ENCODE assay signal across 11 mouse cellular contexts in the genomic region with DNA sequence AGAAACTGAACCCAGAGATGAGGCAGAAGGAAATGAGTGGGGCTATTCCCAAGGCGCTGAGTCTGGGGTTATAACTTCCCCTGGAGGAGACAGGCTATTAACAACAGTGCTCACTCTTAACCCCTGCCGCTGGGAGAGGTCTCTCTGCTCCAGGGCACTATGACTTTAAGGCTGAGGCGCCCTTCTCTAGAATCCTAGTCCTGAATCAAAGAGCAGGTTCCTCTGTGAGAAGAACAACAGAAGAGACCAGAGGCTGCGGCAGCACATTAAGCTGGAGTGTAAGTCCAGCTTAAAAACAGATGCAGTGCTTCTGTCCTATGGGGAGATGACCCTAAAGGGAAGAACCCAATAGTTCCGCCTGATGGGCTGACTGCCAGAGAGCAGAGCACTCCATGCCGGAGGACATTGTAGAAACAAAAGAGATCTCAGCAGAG.
DNase-seq lines count a peak whose midpoint lies in the region; ATAC-seq lines count a peak whose summit lies in the region.
"Had no signal": no experiment of that assay in that cellular context is flagged by ENCODE, and none has a peak within 500 bp of the region (broad histone marks: within the 10 kb centered on the region; RNA-seq: fewer than 3 reads in every experiment).

No protein-coding gene starts in this region.

- H3K27me3 ChIP-seq in hindbrain, embryonic 10.5 days (ENCODE audit: insufficient read depth, poor library complexity, severe bottlenecking) = no peaks in the 10 kb centered on the region
- H3K27me3 ChIP-seq in hindbrain, embryonic 11.5 days (ENCODE audit: control insufficient read depth, insufficient read depth, low read length) = no peaks in the 10 kb centered on the region
- H3K27me3 ChIP-seq in kidney, embryonic 16.5 days (ENCODE audit: insufficient read depth, low read length) = no peaks in the 10 kb centered on the region
- no peaks in the 10 kb centered on the region for H3K27me3 ChIP-seq in stomach, embryonic 16.5 days (ENCODE audit: control insufficient read depth, insufficient read depth, low read length)
- H3K27me3 ChIP-seq: CH12.LX had no signal

- no peak overlapping the region for H3K9ac ChIP-seq in hindbrain, embryonic 11.5 days (ENCODE audit: low read depth, low read length)
- peak overlapping the region; percentile 9; the same call in 1 of the 2 replicates for H3K9ac ChIP-seq in kidney, embryonic 16.5 days (replicated peaks; ENCODE audit: low read length)
- peak overlapping the region; percentile 21 for H3K9ac ChIP-seq in stomach, embryonic 16.5 days (ENCODE audit: low read length)
- H3K9ac ChIP-seq: liver, embryonic 14.5 days had no signal

- ATAC-seq in hindbrain, embryonic 11.5 days (ENCODE audit: low FRiP score) = no peak
- ATAC-seq in kidney, embryonic 16.5 days (ENCODE audit: low FRiP score, low TSS enrichment) = 0 out of 2 replicates have a peak, but pooled peaks have one; percentile 27
- ATAC-seq in stomach, embryonic 16.5 days (ENCODE audit: insufficient read depth, low FRiP score) = peak; percentile 50

- H3K27ac ChIP-seq in hindbrain, embryonic 10.5 days = peak overlapping the region; percentile 69
- no peak overlapping the region for H3K27ac ChIP-seq in hindbrain, embryonic 11.5 days (ENCODE audit: low read depth, low read length)
- peak overlapping the region; percentile 4; the same call in 1 of the 2 replicates for H3K27ac ChIP-seq in kidney, embryonic 16.5 days (ENCODE audit: low read length)
- peak overlapping the region; percentile 38; the same call in 1 of the 2 replicates for H3K27ac ChIP-seq in stomach, embryonic 16.5 days (ENCODE audit: low read length)
- H3K27ac ChIP-seq: liver, embryonic 14.5 days had no signal

- H3K4me3 ChIP-seq in hindbrain, embryonic 10.5 days = no peak overlapping the region
- no peak overlapping the region for H3K4me3 ChIP-seq in hindbrain, embryonic 11.5 days (ENCODE audit: low read depth, low read length)
- H3K4me3 ChIP-seq in kidney, embryonic 16.5 days (ENCODE audit: low read length) = no peak overlapping the region
- no peak overlapping the region for H3K4me3 ChIP-seq in stomach, embryonic 16.5 days (replicated peaks; ENCODE audit: low read length)

- H3K36me3 ChIP-seq in hindbrain, embryonic 10.5 days = no peaks in the 10 kb centered on the region
- no peaks in the 10 kb centered on the region for H3K36me3 ChIP-seq in hindbrain, embryonic 11.5 days (ENCODE audit: control insufficient read depth, insufficient read depth, low read length)
- H3K36me3 ChIP-seq in kidney, embryonic 16.5 days (ENCODE audit: insufficient read depth, low read length) = no peaks in the 10 kb centered on the region
- H3K36me3 ChIP-seq in stomach, embryonic 16.5 days (ENCODE audit: control insufficient read depth, insufficient read depth, low read length) = no peaks in the 10 kb centered on the region

- H3K4me2 ChIP-seq in hindbrain, embryonic 11.5 days (replicated peaks; ENCODE audit: low read depth, low read length) = no peak overlapping the region
- H3K4me2 ChIP-seq in kidney, embryonic 16.5 days (replicated peaks; ENCODE audit: low read depth, low read length) = no peak overlapping the region
- H3K4me2 ChIP-seq in stomach, embryonic 16.5 days (ENCODE audit: low read depth, low read length) = 0 out of 2 replicates have a peak overlapping the region, but pooled peaks have one; percentile 3

- H3K4me1 ChIP-seq in hindbrain, embryonic 10.5 days (replicated peaks) = peaks cover 17% of the 10 kb centered on the region
- no peaks in the 10 kb centered on the region for H3K4me1 ChIP-seq in hindbrain, embryonic 11.5 days (replicated peaks; ENCODE audit: control insufficient read depth, insufficient read depth, low read length)
- H3K4me1 ChIP-seq in kidney, embryonic 16.5 days (ENCODE audit: insufficient read depth, low read length) = peaks cover 11% of the 10 kb centered on the region
- peaks cover 7% of the 10 kb centered on the region for H3K4me1 ChIP-seq in stomach, embryonic 16.5 days (ENCODE audit: control insufficient read depth, insufficient read depth, low read length)

- DNase-seq in hindbrain, embryonic 10.5 days (ENCODE audit: low spot score) = no peak
- DNase-seq in hindbrain, embryonic 11.5 days (ENCODE audit: low spot score) = no peak
- peak; percentile 47 for DNase-seq in testis, postnatal 10 days (ENCODE audit: low spot score)
- no peak for DNase-seq in testis, postnatal 14 days (ENCODE audit: low spot score)
- DNase-seq in cerebellum, adult 11 months = no peak
- DNase-seq in MN1 (ENCODE audit: low spot score) = no peak
- DNase-seq: adrenal gland, adult 8-10 months had no signal

- 39% methylated on average over 6 of the region's 6 CpGs for WGBS in hindbrain, embryonic 10.5 days
- WGBS in hindbrain, embryonic 11.5 days = 42% methylated on average over 6 of the region's 6 CpGs
- WGBS in kidney, embryonic 16.5 days = 24% methylated on average over 6 of the region's 6 CpGs
- 34% methylated on average over 6 of the region's 6 CpGs for WGBS in stomach, embryonic 16.5 days

- no peaks in the 10 kb centered on the region for H3K9me3 ChIP-seq in hindbrain, embryonic 10.5 days
- H3K9me3 ChIP-seq in hindbrain, embryonic 11.5 days (ENCODE audit: control insufficient read depth, low read length) = no peaks in the 10 kb centered on the region
- H3K9me3 ChIP-seq in kidney, embryonic 16.5 days (ENCODE audit: low read length) = no peaks in the 10 kb centered on the region
- no peaks in the 10 kb centered on the region for H3K9me3 ChIP-seq in stomach, embryonic 16.5 days (replicated peaks; ENCODE audit: control insufficient read depth, low read length)
